Mouse (Mus musculus) myocyte (in vitro differentiated cells): ENCODE measurements around the gene Trabd2b.

Experiments used
- CEBPB ChIP-seq: IDR thresholded peaks from 2 replicates; pipeline ENCODE4 v1.6.1; 2011; ENCODE audit warnings: mild to moderate bottlenecking, moderate library complexity; ENCODE audit not compliant: poor library complexity, insufficient read depth, severe bottlenecking
- MAX ChIP-seq: IDR thresholded peaks from one replicate; pipeline ENCODE4 v1.6.1; 2011; ENCODE audit warnings: low read depth, mild to moderate bottlenecking, control low read depth
- MYOD1 ChIP-seq, 3 experiments: IDR thresholded peaks; one replicate each; pipeline ENCODE4 v1.6.1; 2011; ENCODE audit warnings: control low read depth in 2 of 3, low read depth in 2 of 3, mild to moderate bottlenecking in 2 of 3, moderate library complexity in 1 of 3; ENCODE audit not compliant: insufficient read length in 2 of 3, control insufficient read depth in 1 of 3
- POLR2A ChIP-seq: IDR thresholded peaks from one replicate; pipeline ENCODE4 v1.6.1; 2011; ENCODE audit warnings: low read depth, mild to moderate bottlenecking, control low read depth, moderate library complexity; ENCODE audit not compliant: insufficient read length
- POLR2AphosphoS2 ChIP-seq: IDR thresholded peaks from one replicate; pipeline ENCODE4 v1.6.1; 2011; ENCODE audit warnings: low read depth, control low read depth; ENCODE audit not compliant: insufficient read length
- REST ChIP-seq: IDR thresholded peaks from one replicate; pipeline ENCODE4 v1.6.1; 2011; ENCODE audit warnings: mild to moderate bottlenecking, control low read depth, moderate library complexity; ENCODE audit not compliant: insufficient read depth, insufficient read length
- TCF12 ChIP-seq: IDR thresholded peaks from one replicate; pipeline ENCODE4 v1.6.1; 2011; ENCODE audit warnings: mild to moderate bottlenecking, control low read depth; ENCODE audit not compliant: poor library complexity, insufficient read depth, severe bottlenecking
- USF1 ChIP-seq: IDR thresholded peaks from one replicate; pipeline ENCODE4 v1.6.1; 2011; ENCODE audit warnings: low read depth, mild to moderate bottlenecking, control low read depth, moderate library complexity

- TF ChIP-seq POLR2A, result no peak
- TF ChIP-seq MYOD1 (IDR thresholded peaks at IDR 0.05; ENCODE audit: control insufficient read depth in 1 of 3, insufficient read length in 2 of 3, low read depth in 2 of 3), result no peak
- no peak for TF ChIP-seq USF1
- no peak for TF ChIP-seq MAX
- TF ChIP-seq CEBPB, result no peak
- no peak for TF ChIP-seq REST
- no peak for TF ChIP-seq POLR2AphosphoS2
- no peak for TF ChIP-seq TCF12
These were observed 41.5 kb upstream of the Trabd2b start for GRCm38 (mm10) chr4:114365000-114365399.
